Mouse (Mus musculus): ENCODE measurements around the gene Ganab. TPM values are rescaled to one million over a fixed set of nuclear protein-coding genes. Genes with fewer than 3 reads are reported as not detected.

The Ganab gene
- polyA plus RNA-seq, 1 experiment from 2014 or later, result 76.8 TPM

- Histone ChIP-seq H3K4me3 (replicated peaks; ENCODE audit: low read length) (peak overlapping the region; percentile 81), H3K27ac (peak overlapping the region; percentile 87), H3K27me3 (ENCODE audit: control insufficient read depth, insufficient read depth, low read length) (no peaks in the 10 kb centered on the region), H3K36me3 (replicated peaks; ENCODE audit: control insufficient read depth, insufficient read depth) (peaks cover 33% of the 10 kb centered on the region), H3K9ac (peak overlapping the region; percentile 89), H3K9me3 (ENCODE audit: control insufficient read depth, low read length) (no peaks in the 10 kb centered on the region), H3K4me2 (replicated peaks) (peak overlapping the region; percentile 95), H3K4me1 (replicated peaks; ENCODE audit: control insufficient read depth, insufficient read depth, low read length) (peaks cover 22% of the 10 kb centered on the region)
- 13% methylated on average over 13 of the region's 13 CpGs for WGBS
- DNase-seq (ENCODE audit: low spot score) (no peak), ATAC-seq (ENCODE audit: low FRiP score) (no peak)
Observed at GRCm38 (mm10) chr19:8898576-8898975, 705 bp downstream of the Ganab start.

DNA sequence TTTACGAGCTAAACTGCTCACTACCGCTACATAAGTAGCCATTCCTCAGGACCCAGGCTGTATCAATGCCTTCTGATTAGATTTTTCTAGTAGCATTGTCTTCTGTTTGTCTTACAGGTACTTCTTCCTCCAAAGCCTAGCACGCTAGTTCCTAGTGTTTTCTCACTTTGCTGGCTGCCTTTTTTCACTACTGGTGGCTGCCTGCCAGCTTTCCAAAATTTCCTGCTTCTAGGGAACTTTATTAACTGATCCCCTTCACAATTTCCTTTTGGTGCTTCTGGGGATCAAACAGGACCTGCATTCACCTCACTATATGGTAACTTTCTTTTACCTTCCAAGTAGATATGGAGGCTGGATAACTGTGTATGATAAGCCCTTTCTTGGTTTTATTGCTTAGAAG, 1.2 kb downstream of the Ganab start:
- H3K4me3 ChIP-seq (replicated peaks; ENCODE audit: low read length), result peak overlapping the region; percentile 81
- H3K27me3 ChIP-seq (ENCODE audit: control insufficient read depth, insufficient read depth, low read length), result no peaks in the 10 kb centered on the region
- 69% methylated on average over 3 of the region's 3 CpGs for WGBS

GRCm38 (mm10) chr19:8903412-8903811, 5.5 kb downstream of the Ganab start:
- peaks cover 62% of the 10 kb centered on the region for H3K36me3 ChIP-seq (replicated peaks; ENCODE audit: control insufficient read depth, insufficient read depth)
- ATAC-seq (ENCODE audit: low FRiP score) (no peak), DNase-seq (ENCODE audit: low spot score) (no peak)
- no peak overlapping the region for H3K4me2 ChIP-seq (replicated peaks)
- H3K9me3 ChIP-seq (ENCODE audit: control insufficient read depth, low read length), result no peaks in the 10 kb centered on the region
- H3K9ac ChIP-seq, result no peak overlapping the region
- H3K4me1 ChIP-seq (replicated peaks; ENCODE audit: control insufficient read depth, insufficient read depth, low read length), result peaks cover 9% of the 10 kb centered on the region
- H3K4me3 ChIP-seq (replicated peaks; ENCODE audit: low read length), result no peak overlapping the region
- WGBS, result 98% methylated on average over 5 of the region's 5 CpGs
- H3K27me3 ChIP-seq (ENCODE audit: control insufficient read depth, insufficient read depth, low read length), result no peaks in the 10 kb centered on the region
- H3K27ac ChIP-seq, result no peak overlapping the region

More for the DNA sequence above, 1.2 kb downstream of the Ganab start:
- Histone ChIP-seq H3K4me2 (replicated peaks) (peak overlapping the region; percentile 95), H3K9ac (peak overlapping the region; percentile 89), H3K36me3 (replicated peaks; ENCODE audit: control insufficient read depth, insufficient read depth) (peaks cover 38% of the 10 kb centered on the region), H3K4me1 (replicated peaks; ENCODE audit: control insufficient read depth, insufficient read depth, low read length) (peaks cover 17% of the 10 kb centered on the region), H3K27ac (no peak overlapping the region), H3K9me3 (ENCODE audit: control insufficient read depth, low read length) (no peaks in the 10 kb centered on the region)
- ATAC-seq (ENCODE audit: low FRiP score) (no peak), DNase-seq (ENCODE audit: low spot score) (no peak)

- Histone ChIP-seq H3K9ac (no peak overlapping the region), H3K27me3 (ENCODE audit: control insufficient read depth, insufficient read depth, low read length) (no peaks in the 10 kb centered on the region), H3K4me1 (replicated peaks; ENCODE audit: control insufficient read depth, insufficient read depth, low read length) (no peaks in the 10 kb centered on the region), H3K36me3 (replicated peaks; ENCODE audit: control insufficient read depth, insufficient read depth) (peaks cover 99% of the 10 kb centered on the region), H3K4me3 (replicated peaks; ENCODE audit: low read length) (no peak overlapping the region), H3K4me2 (replicated peaks) (no peak overlapping the region), H3K9me3 (ENCODE audit: control insufficient read depth, low read length) (no peaks in the 10 kb centered on the region), H3K27ac (no peak overlapping the region)
- DNase-seq (ENCODE audit: low spot score) (no peak), ATAC-seq (ENCODE audit: low FRiP score) (no peak)
- 93% methylated on average over 6 of the region's 6 CpGs for WGBS
Observed at GRCm38 (mm10) chr19:8908531-8908930, 10.7 kb downstream of the Ganab start.

GRCm38 (mm10) chr19:8911810-8912209, 13.9 kb downstream of the Ganab start:
- ATAC-seq (ENCODE audit: low FRiP score) (no peak), DNase-seq (ENCODE audit: low spot score) (no peak)
- Histone ChIP-seq H3K36me3 (replicated peaks; ENCODE audit: control insufficient read depth, insufficient read depth) (peaks cover 100% of the 10 kb centered on the region), H3K27ac (no peak overlapping the region), H3K4me2 (replicated peaks) (no peak overlapping the region), H3K27me3 (ENCODE audit: control insufficient read depth, insufficient read depth, low read length) (no peaks in the 10 kb centered on the region), H3K9me3 (ENCODE audit: control insufficient read depth, low read length) (no peaks in the 10 kb centered on the region), H3K4me1 (replicated peaks; ENCODE audit: control insufficient read depth, insufficient read depth, low read length) (no peaks in the 10 kb centered on the region), H3K4me3 (replicated peaks; ENCODE audit: low read length) (no peak overlapping the region), H3K9ac (no peak overlapping the region)
- 93% methylated on average over 5 of the region's 5 CpGs for WGBS

DNA sequence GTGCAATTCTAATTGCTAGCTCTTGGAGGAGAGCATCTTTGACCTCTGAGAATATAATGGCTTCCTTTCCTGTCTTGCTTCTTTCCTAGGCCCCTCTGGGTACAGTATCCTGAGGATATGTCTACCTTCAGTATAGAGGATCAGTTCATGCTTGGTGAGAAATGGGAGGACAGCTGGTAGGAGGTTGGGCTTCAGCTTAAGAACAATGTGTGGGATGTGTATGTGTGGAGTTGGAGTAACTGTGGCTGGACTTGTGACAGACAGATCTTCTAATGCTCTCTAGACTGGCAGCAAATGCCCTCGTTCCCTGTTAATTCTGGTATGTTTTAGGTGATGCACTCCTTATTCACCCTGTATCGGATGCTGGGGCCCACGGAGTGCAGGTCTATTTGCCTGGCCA, 16.3 kb downstream of the Ganab start:
- H3K27ac ChIP-seq, result no peak overlapping the region
- H3K4me2 ChIP-seq (replicated peaks), result no peak overlapping the region
- H3K36me3 ChIP-seq (replicated peaks; ENCODE audit: control insufficient read depth, insufficient read depth), result peaks cover 80% of the 10 kb centered on the region
- no peak for ATAC-seq (ENCODE audit: low FRiP score)
- no peaks in the 10 kb centered on the region for H3K4me1 ChIP-seq (replicated peaks; ENCODE audit: control insufficient read depth, insufficient read depth, low read length)
- H3K9me3 ChIP-seq (ENCODE audit: control insufficient read depth, low read length), result no peaks in the 10 kb centered on the region
- H3K9ac ChIP-seq, result no peak overlapping the region
- H3K27me3 ChIP-seq (ENCODE audit: control insufficient read depth, insufficient read depth, low read length), result no peaks in the 10 kb centered on the region
- no peak for DNase-seq (ENCODE audit: low spot score)
- no peak overlapping the region for H3K4me3 ChIP-seq (replicated peaks; ENCODE audit: low read length)
- 98% methylated on average over 3 of the region's 3 CpGs for WGBS

- Histone ChIP-seq H3K4me1 (replicated peaks; ENCODE audit: control insufficient read depth, insufficient read depth, low read length) (peaks cover 17% of the 10 kb centered on the region), H3K4me2 (replicated peaks) (no peak overlapping the region), H3K36me3 (replicated peaks; ENCODE audit: control insufficient read depth, insufficient read depth) (peaks cover 44% of the 10 kb centered on the region), H3K27me3 (ENCODE audit: control insufficient read depth, insufficient read depth, low read length) (no peaks in the 10 kb centered on the region), H3K9me3 (ENCODE audit: control insufficient read depth, low read length) (no peaks in the 10 kb centered on the region), H3K9ac (no peak overlapping the region), H3K4me3 (replicated peaks; ENCODE audit: low read length) (peak overlapping the region; percentile 93; the same call in 1 of the 2 replicates), H3K27ac (no peak overlapping the region)
- WGBS, result 94% methylated on average over 3 of the region's 3 CpGs
- DNase-seq (ENCODE audit: low spot score) (no peak), ATAC-seq (ENCODE audit: low FRiP score) (no peak)
Observed at GRCm38 (mm10) chr19:8919000-8919399, 21.1 kb downstream of the Ganab start.

DNA sequence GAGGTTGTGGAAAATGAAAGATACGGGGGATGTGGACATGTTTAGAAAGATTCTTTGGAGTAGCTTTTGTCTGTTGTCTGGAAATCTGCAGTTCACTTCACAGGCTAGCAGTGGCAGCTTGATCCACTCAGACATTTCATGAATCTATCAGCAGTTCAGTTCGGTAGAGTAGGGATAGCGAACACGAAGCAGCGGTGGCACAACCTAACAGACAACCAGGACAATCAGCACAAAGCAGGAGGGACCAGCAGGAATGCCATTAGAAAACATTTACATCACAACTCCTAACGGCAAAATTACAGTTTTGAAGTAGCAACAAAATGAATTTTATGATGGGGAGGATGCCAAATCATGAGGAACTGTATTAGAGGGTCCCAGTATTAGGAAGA, 21.8 kb downstream of the Ganab start:
- Histone ChIP-seq H3K4me2 (replicated peaks) (peak overlapping the region; percentile 69), H3K4me3 (replicated peaks; ENCODE audit: low read length) (peak overlapping the region; percentile 93), H3K27me3 (ENCODE audit: control insufficient read depth, insufficient read depth, low read length) (no peaks in the 10 kb centered on the region), H3K27ac (peak overlapping the region; percentile 84), H3K36me3 (replicated peaks; ENCODE audit: control insufficient read depth, insufficient read depth) (peaks cover 38% of the 10 kb centered on the region), H3K9ac (peak overlapping the region; percentile 89; the same call in 1 of the 2 replicates), H3K4me1 (replicated peaks; ENCODE audit: control insufficient read depth, insufficient read depth, low read length) (peaks cover 17% of the 10 kb centered on the region), H3K9me3 (ENCODE audit: control insufficient read depth, low read length) (no peaks in the 10 kb centered on the region)
- DNase-seq (ENCODE audit: low spot score) (no peak), ATAC-seq (ENCODE audit: low FRiP score) (no peak)
- 73% methylated on average over 6 of the region's 6 CpGs for WGBS

GRCm38 (mm10) chr19:8920073-8920736, 22.3 kb downstream of the Ganab start, which contains the start of gene B3gat3:
Gene B3gat3, plus strand, starts transcription at chr19:8920374.
- H3K27me3 ChIP-seq (ENCODE audit: control insufficient read depth, insufficient read depth, low read length), result no peaks in the 10 kb centered on the region
- peak within 1 kb of the TSS; percentile 84 for H3K27ac ChIP-seq
- H3K9ac ChIP-seq, result peak within 1 kb of the TSS; percentile 89
- peak within 1 kb of the TSS; percentile 69 for H3K4me2 ChIP-seq (replicated peaks)
- peak within 1 kb of the TSS; percentile 93 for H3K4me3 ChIP-seq (replicated peaks; ENCODE audit: low read length)
- no peaks in the 10 kb centered on the region for H3K9me3 ChIP-seq (ENCODE audit: control insufficient read depth, low read length)
- H3K4me1 ChIP-seq (replicated peaks; ENCODE audit: control insufficient read depth, insufficient read depth, low read length), result peaks cover 17% of the 10 kb centered on the region
- peak; percentile 89 for DNase-seq (ENCODE audit: low spot score)
- H3K36me3 ChIP-seq (replicated peaks; ENCODE audit: control insufficient read depth, insufficient read depth), result peaks cover 34% of the 10 kb centered on the region
- ATAC-seq (ENCODE audit: low FRiP score), result peak; percentile 98
- WGBS, result 3% methylated on average over 40 of the region's 50 CpGs

Data from hindbrain, embryonic 14.5 days (tissue).